Mouse (Mus musculus): ENCODE data around the gene Zfhx3.

Zfhx3 gene

GRCm38 (mm10) chr8:108701381-108702175 is 759.1 kb downstream of the Zfhx3 start:
- DNase-seq (ENCODE audit: low spot score in 2 of 2): no peak

GRCm38 (mm10) chr8:108702201-108702600 is 759.8 kb downstream of the Zfhx3 start:
- DNase-seq (ENCODE audit: low spot score in 2 of 2): no peak

DNA sequence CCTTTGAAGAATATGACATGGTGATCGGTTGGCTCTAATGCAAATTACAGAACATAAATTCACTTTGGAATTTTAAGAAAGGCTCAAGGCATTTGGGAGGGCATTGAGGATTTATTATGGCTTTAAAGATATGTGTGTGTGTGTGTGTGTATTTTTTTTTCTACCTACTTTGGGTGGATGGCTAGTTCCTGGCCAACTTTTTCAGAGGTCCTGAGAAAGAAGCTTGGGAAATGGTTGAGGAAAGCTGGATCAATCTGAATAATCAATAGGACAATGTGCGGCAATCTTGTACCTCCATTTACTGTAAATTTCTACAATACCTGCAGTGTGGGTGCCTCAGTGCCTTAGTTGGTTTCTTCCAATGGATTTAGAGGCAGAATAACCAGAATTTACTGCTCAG is 763.3 kb downstream of the Zfhx3 start:
- DNase-seq (ENCODE audit: low spot score in 2 of 2): no peak

GRCm38 (mm10) chr8:108706491-108706847 is 764.0 kb downstream of the Zfhx3 start:
- DNase-seq (ENCODE audit: low spot score in 2 of 2): no peak

DNA sequence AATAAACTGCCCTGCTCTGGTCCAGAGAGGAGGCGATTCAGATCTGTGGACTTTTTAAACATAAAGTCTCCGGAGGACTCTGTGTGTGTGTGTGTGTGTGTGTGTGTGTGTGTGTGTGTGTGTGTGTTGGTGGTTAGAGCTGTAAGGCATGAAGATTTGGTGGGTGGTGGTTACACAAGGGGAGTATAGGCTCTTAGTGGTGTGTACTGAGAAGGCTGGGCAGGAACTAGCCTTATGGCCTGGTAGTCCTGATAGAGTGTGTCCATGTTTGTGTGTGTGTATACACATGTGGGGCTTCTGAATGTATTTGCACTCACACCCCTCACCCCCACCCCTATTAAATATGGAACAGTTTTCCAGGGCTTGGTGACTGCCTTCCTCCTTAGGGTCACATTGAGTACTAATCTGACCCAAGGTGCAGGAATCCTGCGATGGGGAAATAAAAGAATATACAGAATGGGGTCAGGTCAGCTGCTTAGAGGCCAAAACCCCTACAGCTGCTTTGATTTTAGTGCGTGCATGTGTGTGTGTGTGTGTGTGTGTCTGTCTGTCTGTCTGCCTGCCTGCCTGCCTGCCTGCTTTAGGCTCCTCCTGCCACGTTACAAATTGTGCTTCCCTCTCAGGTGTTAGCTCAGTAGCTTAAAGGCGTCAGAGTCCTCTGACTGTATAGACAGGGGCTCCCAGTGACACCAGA is 764.6 kb downstream of the Zfhx3 start:
- no peak for DNase-seq (ENCODE audit: low spot score in 2 of 2)

- no peak for DNase-seq (ENCODE audit: low spot score in 2 of 2)
These were observed 765.3 kb downstream of the Zfhx3 start for GRCm38 (mm10) chr8:108707576-108708281.

- no peak for DNase-seq (ENCODE audit: low spot score in 2 of 2)
These were observed 766.5 kb downstream of the Zfhx3 start for GRCm38 (mm10) chr8:108708833-108709387.

GRCm38 (mm10) chr8:108709441-108709840 is 767.0 kb downstream of the Zfhx3 start:
- DNase-seq (ENCODE audit: low spot score in 2 of 2): no peak

DNA sequence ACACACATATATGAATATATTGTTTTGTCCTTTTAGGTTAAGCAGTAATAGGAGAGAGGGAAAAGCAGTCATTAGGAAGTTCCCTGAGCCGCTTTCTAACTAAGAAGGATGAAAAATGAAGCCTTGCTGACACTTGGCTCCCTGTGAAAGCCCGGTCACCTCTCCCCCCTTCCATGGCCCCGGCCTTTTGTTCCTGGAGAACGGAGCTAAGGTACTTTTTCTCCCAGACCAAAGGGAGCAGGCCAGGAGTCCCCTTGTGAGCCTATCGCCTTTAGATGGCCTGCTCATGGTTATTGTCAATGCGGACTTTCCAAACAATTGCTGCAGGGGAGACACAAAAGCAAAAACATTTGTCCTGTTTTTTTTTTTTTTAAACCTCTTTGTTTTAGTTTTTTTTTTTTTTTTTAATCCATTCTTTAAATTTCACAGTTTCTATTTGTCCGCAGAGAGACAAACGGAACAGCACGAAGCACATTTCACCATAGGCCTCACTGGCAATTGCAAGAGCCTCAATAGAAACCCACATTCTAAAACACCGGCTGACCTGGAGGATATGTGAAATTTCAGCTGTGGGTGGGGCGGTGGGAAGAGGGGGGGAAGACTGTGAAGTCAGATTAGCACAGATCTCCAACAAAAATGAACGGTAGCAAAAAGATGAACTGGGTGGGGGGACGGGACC is 767.6 kb downstream of the Zfhx3 start:
- no peak for DNase-seq (ENCODE audit: low spot score in 2 of 2)

DNA sequence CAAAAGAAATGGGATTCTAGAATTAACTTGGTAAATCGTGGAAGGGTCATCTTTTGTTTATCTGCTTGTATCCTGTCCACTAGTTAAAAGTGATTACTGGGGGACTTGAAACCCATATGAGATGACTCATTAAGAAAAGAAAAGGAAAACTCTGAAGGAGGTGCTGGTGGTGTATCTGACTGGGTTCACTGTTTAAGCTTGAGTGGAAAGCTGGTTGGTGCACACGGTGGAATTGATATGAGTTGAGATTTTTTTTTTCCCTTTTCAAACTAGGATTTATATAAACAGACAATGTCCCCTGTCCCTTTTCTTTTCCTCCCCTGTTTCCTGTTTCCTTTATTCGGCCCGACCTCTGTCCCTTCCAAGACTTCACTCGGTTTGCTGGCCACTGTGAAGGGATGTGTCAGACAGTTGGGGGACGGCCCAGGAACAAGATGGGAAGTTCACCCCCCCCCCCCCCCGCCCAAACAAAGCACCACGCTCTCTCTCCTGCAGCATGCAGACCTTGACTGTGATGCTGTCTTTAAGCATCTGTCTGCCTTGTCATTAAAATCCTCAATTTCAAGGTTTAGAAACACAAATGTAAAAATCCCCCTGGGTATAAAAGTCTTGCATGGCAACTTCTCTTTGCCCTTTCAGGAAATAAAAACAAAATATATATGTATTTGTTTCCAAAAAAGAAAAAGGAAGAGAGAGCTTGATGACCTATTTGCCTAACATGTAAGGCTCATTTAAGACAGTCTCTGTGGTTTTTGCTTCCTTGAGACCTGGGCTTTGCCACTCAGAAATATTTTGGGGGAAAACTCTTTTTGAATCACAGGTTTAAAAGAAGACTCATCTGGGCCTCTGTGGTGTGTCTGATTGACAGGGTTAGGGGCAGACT is 768.4 kb downstream of the Zfhx3 start:
- no peak for DNase-seq (ENCODE audit: low spot score in 2 of 2)

DNA sequence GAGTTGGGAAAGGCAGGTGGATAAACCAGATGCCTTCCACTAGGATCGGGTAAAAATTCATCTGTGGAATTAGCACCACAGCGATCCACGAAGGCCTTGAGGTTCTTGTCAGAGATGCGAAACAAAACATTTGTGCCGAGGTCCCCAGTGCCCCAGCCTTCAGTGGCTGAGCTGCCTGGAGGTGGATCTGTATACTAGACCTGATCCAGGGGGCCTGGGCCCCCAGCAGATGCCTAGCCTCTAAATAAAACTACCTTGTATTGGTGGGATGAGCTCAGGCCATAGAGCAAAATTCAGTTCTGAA is 769.0 kb downstream of the Zfhx3 start:
- DNase-seq (ENCODE audit: low spot score in 2 of 2): no peak

DNA sequence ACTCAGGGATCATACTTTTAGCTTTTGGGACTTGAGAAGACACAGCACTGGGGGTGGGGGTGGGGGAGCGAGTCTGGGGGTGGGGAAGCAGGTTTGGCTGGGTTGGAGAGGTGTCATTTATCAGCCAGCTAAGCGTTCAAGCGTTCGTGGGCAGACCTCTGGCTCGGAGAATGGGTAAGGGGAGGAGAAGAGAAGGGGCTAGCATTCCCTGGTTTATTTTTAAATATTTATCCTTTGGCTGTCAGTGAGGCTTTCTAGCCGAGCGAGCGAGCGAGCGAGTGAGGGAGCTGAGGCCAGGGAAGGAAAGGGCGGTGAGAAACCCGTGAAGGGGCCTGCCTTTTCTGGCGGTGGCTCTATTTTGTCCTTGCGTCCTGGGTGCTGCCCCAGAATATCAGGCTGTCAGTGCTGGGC is 769.6 kb downstream of the Zfhx3 start:
- no peak for DNase-seq (ENCODE audit: low spot score in 2 of 2)

DNA sequence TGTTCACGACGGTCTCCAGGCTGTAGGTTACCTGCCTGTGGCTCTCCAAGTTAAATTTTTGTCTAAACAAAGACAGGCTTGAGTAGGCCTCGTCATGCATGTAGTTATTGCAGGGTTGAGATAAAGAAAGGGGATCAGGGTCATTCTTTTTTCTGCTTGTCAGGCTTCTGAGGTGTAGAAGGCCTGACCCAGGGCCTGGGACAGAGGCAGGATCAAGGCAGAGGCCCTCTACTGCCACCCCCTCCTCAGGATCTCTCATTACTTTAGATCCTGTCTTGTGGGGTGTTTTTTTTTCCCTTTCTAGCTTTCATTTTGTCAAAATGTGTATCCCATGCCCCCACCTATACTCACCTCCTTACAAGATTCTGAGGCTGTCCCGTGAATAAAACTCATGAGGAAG is 770.2 kb downstream of the Zfhx3 start:
- DNase-seq (ENCODE audit: low spot score in 2 of 2): no peak

GRCm38 (mm10) chr8:108713346-108714142 is 771.1 kb downstream of the Zfhx3 start:
- DNase-seq (ENCODE audit: low spot score in 2 of 2): no peak

DNA sequence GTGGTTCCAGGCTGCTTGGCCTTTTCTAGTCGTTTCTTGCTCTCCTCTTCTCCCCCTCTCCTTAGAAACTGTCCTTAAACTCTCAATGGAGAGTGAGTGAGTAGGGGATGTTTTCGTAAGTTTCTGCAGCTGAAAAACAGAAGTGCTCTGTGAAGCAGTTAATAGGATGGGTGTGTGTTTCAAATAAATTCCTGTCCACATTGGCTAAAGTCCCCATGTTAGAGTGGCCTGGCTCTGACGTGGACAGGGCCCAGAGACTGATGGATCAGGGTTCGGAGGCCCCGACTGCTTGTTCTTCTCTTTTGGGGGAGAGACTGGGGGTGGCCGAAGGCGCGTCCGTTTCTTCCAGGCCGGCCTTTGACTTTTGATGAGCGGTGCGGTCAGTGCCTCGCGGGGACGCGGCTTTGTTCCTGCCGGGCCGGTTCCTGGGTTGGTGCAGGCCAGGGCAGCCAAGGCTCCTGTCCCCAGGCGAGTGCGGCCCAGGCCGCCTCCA is 771.7 kb downstream of the Zfhx3 start:
- no peak for DNase-seq (ENCODE audit: low spot score in 2 of 2)

GRCm38 (mm10) chr8:108714636-108715415 is 772.4 kb downstream of the Zfhx3 start:
- no peak for DNase-seq (ENCODE audit: low spot score in 2 of 2)

GRCm38 (mm10) chr8:108715416-108715948 is 773.0 kb downstream of the Zfhx3 start:
- DNase-seq (ENCODE audit: low spot score in 2 of 2): no peak

GRCm38 (mm10) chr8:108716291-108716811 is 773.9 kb downstream of the Zfhx3 start:
- no peak for DNase-seq (ENCODE audit: low spot score in 2 of 2)

DNA sequence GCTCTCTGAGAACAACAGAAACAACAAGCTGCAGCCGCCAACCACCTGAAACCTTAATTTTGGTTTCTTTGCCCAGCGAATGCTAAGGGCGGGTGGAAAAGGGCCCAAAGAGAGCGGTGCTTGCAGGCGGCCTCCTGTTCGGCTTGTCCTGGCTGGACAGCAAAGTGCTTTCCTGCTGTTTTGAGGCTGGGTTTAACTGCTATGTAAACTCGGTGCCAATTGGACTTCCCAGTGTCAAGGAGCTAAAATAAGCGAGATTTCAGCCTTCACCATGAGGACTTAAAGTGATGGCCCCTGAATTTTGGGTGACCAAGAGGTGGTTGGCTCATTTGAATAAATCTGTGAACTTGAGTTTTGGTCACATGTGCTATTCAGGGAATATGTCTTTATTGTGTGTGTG is 775.1 kb downstream of the Zfhx3 start:
- DNase-seq (ENCODE audit: low spot score in 2 of 2): no peak

All from right cerebral cortex, postnatal 36 days (tissue).